Mouse (Mus musculus) B cell, adult 67 days (primary cell): ENCODE measurements around the gene Dlgap4. TPM values are rescaled to one million over a fixed set of nuclear protein-coding genes. Genes with fewer than 3 reads are reported as not detected.

Experiments
- total RNA-seq, 2 experiments: library from RNA; stranded (reverse); gene quantifications; 4 replicates each; pipeline ENCODE4 v1.2.4; 2023

Gene Dlgap4
- total RNA-seq: 10 to 100 TPM; 63.5 to 68.1 TPM

GRCm38 (mm10) chr2:156613541-156614257 lies at the start of gene Dlgap4:
Gene Dlgap4, plus strand, starts transcription at chr2:156613705.

GRCm38 (mm10) chr2:156774738-156775454 lies 161.4 kb downstream of the Dlgap4 start, which contains the start of gene Myl9:
Gene Myl9, plus strand, starts transcription at chr2:156775420.

Other genes starting within 250 kb of the Dlgap4 start
- gene Epb41l1, start 192.8 kb upstream of the Dlgap4 start, total RNA-seq: under 1 TPM in 1 of 2 experiments, not detected in 1; 0.09 TPM
- 10 to 100 TPM; 36.8 to 38.4 TPM for gene Aar2, start 66.1 kb upstream of the Dlgap4 start, total RNA-seq
- gene Myl9, start 161.7 kb downstream of the Dlgap4 start, total RNA-seq: under 1 TPM; 0.71 to 0.81 TPM
- gene Tgif2, start 226.3 kb downstream of the Dlgap4 start, total RNA-seq: 100 to 1,000 TPM in 1 of 2 experiments, 10 to 100 TPM in 1; 94.6 to 107 TPM
- gene 4930518I15Rik, start 244.2 kb downstream of the Dlgap4 start, total RNA-seq: 1 to 10 TPM; 5.1 to 9.5 TPM
- gene Rab5if, start 249.4 kb downstream of the Dlgap4 start, total RNA-seq: 10 to 100 TPM; 66.2 to 69.1 TPM